Mouse (Mus musculus) adrenal gland, adult 18-20 months (tissue): ENCODE measurements at regions not wholly inside any gene's neighbourhood (a gene's known extent, or its start where the extent isn't known, plus 50 kb on each side); places are given as distances from the start of the nearest gene placed in this dataset.

ENCODE experiments used
- DNase-seq, 2 experiments: peaks; one replicate each; pipeline ENCODE4 v3.0.0; 2021 to 2022; ENCODE audit warnings: low spot score in 2 of 2

DNA sequence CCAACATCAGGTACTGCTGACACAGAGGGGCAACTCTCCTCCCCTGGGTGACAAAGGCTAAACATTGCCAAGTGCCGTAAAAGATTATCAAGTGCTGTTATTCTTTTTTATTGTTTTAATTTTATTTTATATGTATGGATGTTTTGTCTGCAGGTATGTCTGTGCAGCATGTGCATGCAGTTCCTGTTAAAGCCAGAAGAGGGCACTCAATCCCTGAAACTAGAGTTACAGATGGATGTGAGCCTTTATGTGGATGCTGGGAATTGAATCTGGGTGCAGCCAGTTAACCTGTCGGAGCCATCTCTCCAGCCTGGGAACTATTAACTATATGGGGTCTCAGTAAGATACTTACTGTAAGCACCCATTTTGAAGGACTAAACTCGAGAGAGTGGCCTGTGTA, 104.4 kb upstream of the Slc22a12 start:
- no peak for DNase-seq

DNA sequence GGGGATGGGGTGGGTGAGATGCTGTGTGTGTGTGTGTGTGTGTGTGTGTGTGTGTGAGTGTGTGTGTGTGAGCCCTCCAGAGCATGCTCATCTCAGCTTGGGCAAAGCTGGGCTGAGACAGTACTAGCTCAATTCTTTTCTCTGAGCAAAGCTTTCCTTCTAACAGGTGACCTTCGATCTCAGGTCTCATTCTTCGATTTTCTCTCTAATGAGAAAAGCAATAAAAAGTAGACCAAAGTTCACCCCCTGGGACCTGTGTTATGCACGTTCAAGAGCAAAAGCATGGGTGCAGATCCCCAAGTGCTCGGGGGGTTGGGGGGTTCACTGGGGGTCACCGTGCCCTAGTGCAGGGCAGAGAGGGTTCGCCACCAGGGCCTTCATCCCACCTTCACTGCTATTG, 103.1 kb upstream of the Slc22a12 start:
- DNase-seq: no peak

DNA sequence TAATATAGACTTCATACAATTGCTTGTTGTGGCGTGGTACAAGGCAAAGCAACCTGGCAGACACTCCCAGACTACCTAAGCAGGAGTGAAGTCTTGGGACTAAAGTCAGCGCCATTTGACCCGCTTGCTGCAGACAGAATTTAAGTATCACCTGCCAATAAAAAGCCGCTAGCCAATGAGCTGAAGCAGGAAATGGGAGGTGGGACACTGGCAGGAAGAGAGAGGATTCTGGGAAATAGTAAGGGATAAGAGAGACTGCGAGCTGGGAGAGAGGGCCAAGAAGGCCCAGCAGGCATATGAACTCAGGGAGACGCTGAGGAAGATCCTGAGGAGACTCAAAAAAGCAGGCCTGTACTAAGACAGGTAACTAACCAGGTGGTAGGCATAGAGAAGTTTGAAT, 102.0 kb upstream of the Slc22a12 start:
- no peak for DNase-seq

DNA sequence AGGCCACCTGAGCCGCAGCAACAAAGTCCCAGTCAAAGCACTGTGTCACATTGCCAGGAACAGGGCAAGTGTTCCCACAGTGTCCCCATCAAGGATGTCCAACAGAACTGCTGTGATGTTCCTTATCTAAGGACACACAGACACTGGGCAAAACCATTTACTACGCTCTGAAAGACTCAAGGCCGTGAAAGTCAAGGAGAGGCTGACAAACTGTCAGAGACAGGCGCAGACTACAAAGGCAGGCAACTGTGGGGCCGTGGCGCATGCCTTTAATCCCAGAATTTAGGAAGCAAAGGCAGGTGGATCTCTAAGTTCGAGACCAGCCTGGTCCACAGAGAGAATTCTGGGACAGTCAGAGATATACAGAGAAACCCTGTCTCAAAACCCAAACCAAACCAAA, 96.8 kb upstream of the Slc22a12 start:
- no peak for DNase-seq

GRCm38 (mm10) chr19:6633400-6633799, 90.6 kb upstream of the Slc22a12 start:
- no peak for DNase-seq

GRCm38 (mm10) chr19:6631817-6632216, 89.0 kb upstream of the Slc22a12 start:
- DNase-seq: no peak

GRCm38 (mm10) chr19:6630613-6630940, 87.7 kb upstream of the Slc22a12 start:
- DNase-seq: no peak

GRCm38 (mm10) chr19:6629911-6630612, 87.2 kb upstream of the Slc22a12 start:
- no peak for DNase-seq

DNA sequence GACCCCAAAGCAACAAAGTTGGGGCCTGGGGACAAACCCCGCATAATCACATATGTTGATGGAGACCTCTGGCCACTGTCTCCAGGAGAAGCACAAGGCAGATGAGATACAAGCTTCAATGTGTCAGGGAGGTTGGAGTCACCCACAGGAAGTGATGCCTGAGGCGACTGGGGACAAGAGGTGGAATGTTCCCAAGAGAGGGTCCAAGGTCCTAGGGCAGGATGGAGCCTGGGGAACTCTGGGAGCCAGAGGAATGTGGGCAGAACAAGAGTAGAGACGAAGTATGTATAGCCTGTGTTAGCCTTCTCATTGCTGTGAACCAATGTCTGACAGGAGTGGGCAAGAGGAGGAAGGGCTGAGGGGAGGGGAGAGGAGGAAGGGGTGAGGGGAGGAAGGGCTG, 82.7 kb upstream of the Slc22a12 start:
- no peak for DNase-seq

GRCm38 (mm10) chr19:6621023-6621422, 78.2 kb upstream of the Slc22a12 start:
- DNase-seq: no peak

- no peak for DNase-seq
These were observed 76.7 kb upstream of the Slc22a12 start for GRCm38 (mm10) chr19:6619546-6619945.

GRCm38 (mm10) chr19:6616659-6617058, 73.8 kb upstream of the Slc22a12 start:
- no peak for DNase-seq

DNA sequence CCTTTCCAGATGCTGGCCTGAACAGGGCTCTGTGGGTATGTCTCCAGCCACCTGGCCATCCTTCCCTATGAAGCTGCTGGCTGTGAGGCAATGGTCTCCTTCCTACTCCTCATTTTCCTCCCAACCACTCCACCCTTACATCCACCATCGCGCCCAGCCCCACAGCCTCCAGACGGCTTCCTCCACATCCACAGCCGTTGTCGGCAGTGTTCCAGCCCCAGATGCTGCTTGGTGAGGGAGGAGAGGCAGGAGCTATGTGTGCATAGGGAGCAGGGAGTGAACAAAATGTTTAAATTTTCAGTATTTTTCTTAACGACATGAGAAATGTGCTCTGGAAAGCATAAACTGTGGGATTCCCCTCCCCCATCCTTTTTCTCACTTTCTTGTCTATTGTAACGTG, 69.6 kb upstream of the Slc22a12 start:
- no peak for DNase-seq

GRCm38 (mm10) chr19:6611921-6612320, 69.1 kb upstream of the Slc22a12 start:
- DNase-seq: no peak

DNA sequence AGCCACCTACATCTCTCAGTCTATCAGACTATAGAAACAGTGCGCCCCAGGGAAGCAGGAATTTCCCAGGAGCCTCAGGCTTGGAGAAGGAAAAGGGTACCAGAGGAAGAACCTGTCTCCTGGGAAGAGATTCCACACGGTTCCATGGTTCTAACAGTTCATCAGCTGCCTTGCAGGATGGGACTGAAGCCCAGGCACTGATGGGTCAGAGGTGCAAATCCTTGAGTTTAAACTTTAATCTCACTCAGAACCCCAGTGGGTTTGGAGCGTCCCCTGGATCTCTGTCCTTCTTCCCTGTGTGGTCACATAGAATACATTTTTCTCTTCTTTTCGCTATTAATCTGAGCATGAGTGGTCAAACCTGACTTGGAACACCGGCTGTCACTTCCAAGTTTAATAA, 67.9 kb upstream of the Slc22a12 start:
- no peak for DNase-seq

- DNase-seq: no peak
These were observed 67.2 kb upstream of the Slc22a12 start for GRCm38 (mm10) chr19:6610051-6610450.

- DNase-seq: no peak
These were observed 64.7 kb upstream of the Slc22a12 start for GRCm38 (mm10) chr19:6607501-6607900.

- no peak for DNase-seq
These were observed 63.8 kb upstream of the Slc22a12 start for GRCm38 (mm10) chr19:6606667-6607066.

GRCm38 (mm10) chr19:6604702-6605101, 61.9 kb upstream of the Slc22a12 start:
- DNase-seq: no peak

- no peak for DNase-seq
These were observed 58.2 kb upstream of the Slc22a12 start for GRCm38 (mm10) chr19:6600873-6601530.

- DNase-seq: no peak
These were observed 56.4 kb upstream of the Slc22a12 start for GRCm38 (mm10) chr19:6599281-6599680.

DNA sequence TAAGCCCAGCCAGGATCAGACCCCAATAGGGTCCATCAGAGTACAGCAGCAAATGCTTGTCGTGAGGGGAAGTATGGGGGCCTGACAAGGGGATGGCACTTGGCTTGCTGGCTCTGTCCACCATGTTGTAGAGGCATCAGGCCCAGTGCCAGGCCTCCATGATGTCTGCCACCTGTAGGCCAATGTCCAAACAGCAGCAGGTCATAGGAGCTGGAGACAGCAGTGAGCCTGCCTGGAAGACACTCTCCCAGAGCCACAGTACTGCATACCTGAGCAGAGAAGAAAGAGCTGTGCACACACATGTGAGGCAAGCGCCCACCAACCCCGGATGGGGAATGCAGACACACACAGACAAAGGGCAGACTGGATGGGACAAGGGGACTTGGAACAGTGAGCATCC, 55.4 kb upstream of the Slc22a12 start:
- DNase-seq: no peak

- DNase-seq: no peak
These were observed 53.0 kb upstream of the Slc22a12 start for GRCm38 (mm10) chr19:6595801-6596200.
